Mouse (Mus musculus) limb, embryonic 12.5 days (tissue): ENCODE results near the gene Tspan17. TPM values are rescaled to one million over a fixed set of nuclear protein-coding genes. Genes with fewer than 3 reads are reported as not detected.
A peak's percentile ranks its signal among the peaks of the same experiment; 100 is the strongest.

Experiments used
- ATAC-seq: fragments of 200-750 bp; cut with Nextera tagmentation; 2 replicates; pipeline ENCODE4 v1.8.0; 2017; ENCODE audit warnings: low read depth, moderate TSS enrichment; ENCODE audit not compliant: insufficient number of reproducible peaks, insufficient read depth, low FRiP score, low TSS enrichment
- H3K27ac ChIP-seq: fragments of 300-500 bp; sonication (generic); 2 replicates; pipeline ENCODE4 v1.5.1; 2016; ENCODE audit warnings: mild to moderate bottlenecking, moderate library complexity
- H3K27me3 ChIP-seq: fragments of 300-500 bp; sonication (generic); 2 replicates; pipeline ENCODE4 v1.6.1; 2016; ENCODE audit warnings: mild to moderate bottlenecking, moderate library complexity
- H3K36me3 ChIP-seq: fragments of 300-500 bp; sonication (generic); 2 replicates; pipeline ENCODE4 v1.6.1; 2016; ENCODE audit warnings: mild to moderate bottlenecking, moderate library complexity
- H3K4me1 ChIP-seq: fragments of 300-500 bp; sonication (generic); replicated peaks from 2 replicates; pipeline ENCODE4 v1.6.1; 2016
- H3K4me2 ChIP-seq: fragments of 300-500 bp; sonication (generic); 2 replicates; pipeline ENCODE4 v1.6.1; 2016; ENCODE audit warnings: mild to moderate bottlenecking, moderate library complexity
- H3K4me3 ChIP-seq: fragments of 300-500 bp; sonication (generic); replicated peaks from 2 replicates; pipeline ENCODE4 v1.5.1; 2016; ENCODE audit warnings: mild to moderate bottlenecking
- H3K9ac ChIP-seq: fragments of 300-500 bp; sonication (generic); replicated peaks from 2 replicates; pipeline ENCODE4 v1.6.1; 2016; ENCODE audit warnings: mild to moderate bottlenecking, moderate library complexity
- H3K9me3 ChIP-seq: fragments of 300-500 bp; sonication (generic); 2 replicates; pipeline ENCODE4 v1.6.1; 2016; ENCODE audit warnings: mild to moderate bottlenecking, moderate library complexity
- WGBS: fragments of 180-500 bp; shearing (Covaris S2); methylation state at CpG from one replicate; pipeline ENCODE4 v1.1.7; 2016; 5-methylcytosine and 5-hydroxymethylcytosine counted together
- polyA plus RNA-seq: library from polyadenylated mRNA; unstranded; fragments of >200 nt; fragmentation: Nextera tagmentation; extraction: Ambion mirVana; gene quantifications from 2 replicates; pipeline ENCODE4 v1.2.1, GENCODE M21; 2016

The Tspan17 gene
- polyA plus RNA-seq, 1 experiment from 2014 or later, result 3.8 TPM

DNA sequence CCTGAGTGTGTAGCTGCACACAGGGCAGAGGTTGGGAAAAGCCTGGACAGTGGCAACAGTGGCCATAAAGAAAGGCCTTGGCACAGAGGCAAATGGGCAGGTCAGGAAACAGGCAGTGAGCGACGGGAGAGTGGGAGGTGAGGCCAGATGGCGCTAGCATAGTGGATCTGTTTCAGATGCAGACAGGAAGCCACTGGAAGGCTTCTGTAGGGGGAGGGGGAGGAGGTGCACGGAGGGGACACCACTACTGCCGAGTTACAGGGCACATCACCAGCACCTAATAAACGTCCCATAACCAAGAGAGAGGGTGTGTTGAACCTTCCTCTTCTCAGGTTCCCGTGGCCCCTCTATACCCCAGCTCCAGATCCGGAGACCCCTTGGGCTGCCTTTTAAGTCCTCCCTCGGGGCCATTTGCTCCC lies 48.3 kb downstream of the Tspan17 start:
- Histone ChIP-seq H3K27me3 (peaks cover 28% of the 10 kb centered on the region), H3K9me3 (peaks cover 7% of the 10 kb centered on the region; the same call in 1 of the 2 replicates), H3K4me1 (peaks cover 25% of the 10 kb centered on the region), H3K27ac (no peak overlapping the region), H3K4me3 (0 out of 2 replicates have a peak overlapping the region, but pooled peaks have one; percentile 4), H3K36me3 (no peaks in the 10 kb centered on the region), H3K4me2 (peak overlapping the region; percentile 52), H3K9ac (no peak overlapping the region)
- ATAC-seq, result peak; percentile 42; the same call in 1 of the 2 replicates
- WGBS, result 4% methylated on average over 9 of the region's 9 CpGs

DNA sequence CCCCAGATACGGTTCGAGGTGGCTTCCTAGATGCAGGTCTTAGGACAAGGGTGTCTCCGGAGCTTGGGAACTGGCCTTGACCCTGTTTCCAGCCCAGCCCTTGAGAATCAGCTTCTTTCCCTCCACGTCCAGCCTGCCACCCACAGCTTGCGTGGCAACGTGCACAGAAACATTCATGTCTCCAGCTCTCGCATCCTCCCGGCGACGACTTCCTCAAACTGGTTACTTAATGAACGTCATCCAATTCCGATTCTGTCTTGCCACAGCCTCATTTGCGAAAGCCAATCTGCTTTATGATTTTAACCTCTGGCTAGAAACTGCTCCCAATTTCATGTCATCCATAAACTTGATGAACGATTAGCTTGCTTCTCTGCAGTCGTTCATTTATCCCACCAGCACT lies 49.4 kb downstream of the Tspan17 start:
- Histone ChIP-seq H3K27me3 (peaks cover 28% of the 10 kb centered on the region), H3K4me3 (no peak overlapping the region), H3K4me2 (peak overlapping the region; percentile 52; the same call in 1 of the 2 replicates), H3K9ac (no peak overlapping the region), H3K9me3 (peaks cover 9% of the 10 kb centered on the region; the same call in 1 of the 2 replicates), H3K27ac (no peak overlapping the region), H3K4me1 (peaks cover 25% of the 10 kb centered on the region), H3K36me3 (no peaks in the 10 kb centered on the region)
- no peak for ATAC-seq
- WGBS, result 25% methylated on average over 15 of the region's 15 CpGs

DNA sequence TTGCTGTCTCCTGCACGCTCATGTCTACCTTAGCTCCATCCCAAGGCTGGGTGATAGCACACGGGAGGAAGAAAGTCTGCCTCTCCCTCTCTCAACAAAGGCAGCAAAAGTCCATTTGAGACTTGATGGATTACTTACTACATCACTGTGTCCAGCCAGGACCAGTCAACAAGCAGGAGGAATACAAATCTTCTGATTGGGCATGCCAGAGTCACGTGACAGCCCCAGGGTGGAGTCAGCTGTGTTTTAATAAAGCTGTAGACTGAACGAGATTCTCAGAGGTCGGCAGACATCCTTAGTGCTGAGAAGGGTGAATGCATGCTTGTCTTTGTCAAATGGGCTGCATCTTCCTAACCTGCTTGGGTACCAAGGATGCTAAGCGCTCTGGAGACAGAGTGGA lies 50.0 kb downstream of the Tspan17 start:
- Histone ChIP-seq H3K9ac (no peak overlapping the region), H3K27me3 (peaks cover 28% of the 10 kb centered on the region), H3K4me1 (peaks cover 25% of the 10 kb centered on the region), H3K36me3 (no peaks in the 10 kb centered on the region), H3K4me3 (no peak overlapping the region), H3K4me2 (no peak overlapping the region), H3K27ac (no peak overlapping the region), H3K9me3 (peaks cover 9% of the 10 kb centered on the region; the same call in 1 of the 2 replicates)
- 51% methylated on average over 6 of the region's 6 CpGs for WGBS
- no peak for ATAC-seq

DNA sequence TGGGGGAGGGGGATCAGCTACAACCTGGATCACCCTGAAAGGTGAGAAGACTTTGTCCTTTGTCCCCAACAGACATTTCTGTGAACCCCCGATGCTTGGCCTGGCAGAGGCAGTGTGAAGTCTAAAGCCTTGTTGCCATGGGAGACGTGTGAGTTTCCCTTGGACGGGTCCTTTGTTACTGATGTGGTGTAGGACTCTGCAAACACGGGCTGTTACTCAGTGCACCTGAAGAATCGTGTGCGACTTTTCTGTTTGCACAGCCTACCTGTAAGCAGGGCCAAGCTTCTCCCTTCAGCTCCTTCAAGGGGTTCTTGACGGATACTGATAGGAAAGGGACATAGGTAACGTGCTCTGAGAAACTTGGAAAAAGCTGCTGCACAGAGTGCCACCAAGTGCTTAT lies 55.4 kb downstream of the Tspan17 start:
- H3K9me3 ChIP-seq, result peaks cover 9% of the 10 kb centered on the region; the same call in 1 of the 2 replicates
- no peaks in the 10 kb centered on the region for H3K36me3 ChIP-seq
- WGBS, result 64% methylated on average over 8 of the region's 8 CpGs

More for the DNA sequence above, 55.4 kb downstream of the Tspan17 start:
- Histone ChIP-seq H3K27ac (no peak overlapping the region), H3K4me1 (no peaks in the 10 kb centered on the region), H3K4me2 (no peak overlapping the region), H3K27me3 (peaks cover 23% of the 10 kb centered on the region), H3K4me3 (no peak overlapping the region), H3K9ac (no peak overlapping the region)
- ATAC-seq, result no peak

Other genes starting within 250 kb of the Tspan17 start
- gene 4833439L19Rik, start 223.9 kb upstream of the Tspan17 start, polyA plus RNA-seq, result 151 and 155 TPM in 2 replicates
- 38.8 and 39.6 TPM in 2 replicates for gene Arl10, start 214.4 kb upstream of the Tspan17 start, polyA plus RNA-seq
- 87.5 and 90.1 TPM in 2 replicates for gene Nop16, start 199.3 kb upstream of the Tspan17 start, polyA plus RNA-seq
- 168 and 173 TPM in 2 replicates for gene Higd2a, start 199.2 kb upstream of the Tspan17 start, polyA plus RNA-seq
- 17.2 and 18.2 TPM in 2 replicates for gene Cltb, start 178.0 kb upstream of the Tspan17 start, polyA plus RNA-seq
- gene Faf2, start 167.6 kb upstream of the Tspan17 start, polyA plus RNA-seq, result 88.8 and 94.4 TPM in 2 replicates
- 70.0 and 71.8 TPM in 2 replicates for gene Rnf44, start 95.5 kb upstream of the Tspan17 start, polyA plus RNA-seq
- gene Cdhr2, start 87.9 kb upstream of the Tspan17 start, polyA plus RNA-seq, result 0.05 and 0.08 TPM in 2 replicates
- gene Gprin1, start 39.5 kb upstream of the Tspan17 start, polyA plus RNA-seq, result 0.45 and 0.51 TPM in 2 replicates
- not detected in 2 replicates for gene Sncb, start 22.8 kb upstream of the Tspan17 start, polyA plus RNA-seq
- gene Eif4e1b, start 5.4 kb upstream of the Tspan17 start, polyA plus RNA-seq, result not detected in 2 replicates
- 0.30 and 0.78 TPM in 2 replicates for gene Unc5a, start 160.0 kb downstream of the Tspan17 start, polyA plus RNA-seq
- 0.37 and 0.40 TPM in 2 replicates for gene Hk3, start 232.0 kb downstream of the Tspan17 start, polyA plus RNA-seq